Mouse (Mus musculus) kidney, postnatal 36 days (tissue): ENCODE data around the gene Frmd4a.
A peak's percentile ranks its signal among the peaks of the same experiment; 100 is the strongest.

Experiments used
- DNase-seq, 2 experiments: peaks; one replicate each; pipeline ENCODE4 v3.0.0; 2021 to 2022; ENCODE audit warnings: mixed read lengths in 2 of 2

The Frmd4a gene

GRCm38 (mm10) chr2:4532198-4532568, 514.7 kb downstream of the Frmd4a start:
- DNase-seq = no peak

GRCm38 (mm10) chr2:4532945-4533344, 515.4 kb downstream of the Frmd4a start:
- no peak for DNase-seq

DNA sequence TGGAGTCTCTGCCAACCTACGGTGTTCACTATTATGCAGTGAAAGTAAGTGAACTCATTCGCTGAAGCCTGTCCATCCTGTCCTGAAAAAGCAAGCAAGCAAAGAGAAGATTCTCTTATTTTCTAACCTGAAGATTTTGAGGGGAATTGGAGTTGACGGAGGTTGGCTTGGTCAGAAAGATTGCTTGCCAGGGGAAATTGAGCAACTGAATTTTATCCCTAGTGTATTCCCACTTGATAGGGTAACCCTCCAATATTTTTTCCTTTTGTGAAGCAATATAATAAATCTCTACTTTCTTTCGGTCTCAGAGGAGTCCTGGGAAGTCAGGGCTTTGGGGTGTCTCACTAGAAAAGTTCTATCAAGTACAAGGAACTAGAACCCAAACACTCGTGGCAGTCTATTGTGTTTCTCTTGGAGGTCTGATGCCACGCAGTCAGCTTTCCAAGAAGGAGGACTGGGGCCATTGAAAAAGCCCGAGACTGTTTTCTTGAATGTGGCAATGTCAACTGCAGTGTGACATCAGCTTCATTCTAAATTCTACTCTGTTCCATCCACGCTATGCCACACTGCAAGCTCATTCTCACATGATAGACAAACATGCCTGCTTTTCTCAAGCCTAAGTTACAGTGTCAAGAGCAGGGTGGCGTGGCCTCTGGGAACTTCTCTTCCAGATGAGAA, 517.8 kb downstream of the Frmd4a start:
- no peak for DNase-seq

DNA sequence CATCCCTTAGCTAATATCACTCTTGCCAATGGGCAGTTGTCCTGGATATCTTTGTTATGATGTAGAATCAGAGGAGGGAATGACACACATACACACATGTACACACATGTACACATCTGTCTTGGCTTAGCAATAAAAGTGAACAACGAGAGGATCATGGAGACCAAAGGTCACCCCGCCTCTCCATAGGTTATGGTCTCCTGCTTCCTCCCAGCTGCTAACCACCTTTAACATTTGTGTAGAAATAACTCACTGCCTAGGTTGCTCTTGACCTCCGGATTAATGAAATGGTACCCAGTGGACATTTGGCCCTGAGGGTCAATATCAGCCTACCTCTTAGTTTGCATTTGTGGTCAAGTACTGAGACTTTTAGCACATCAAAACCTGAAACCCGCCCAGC, 523.8 kb downstream of the Frmd4a start:
- DNase-seq = no peak

DNA sequence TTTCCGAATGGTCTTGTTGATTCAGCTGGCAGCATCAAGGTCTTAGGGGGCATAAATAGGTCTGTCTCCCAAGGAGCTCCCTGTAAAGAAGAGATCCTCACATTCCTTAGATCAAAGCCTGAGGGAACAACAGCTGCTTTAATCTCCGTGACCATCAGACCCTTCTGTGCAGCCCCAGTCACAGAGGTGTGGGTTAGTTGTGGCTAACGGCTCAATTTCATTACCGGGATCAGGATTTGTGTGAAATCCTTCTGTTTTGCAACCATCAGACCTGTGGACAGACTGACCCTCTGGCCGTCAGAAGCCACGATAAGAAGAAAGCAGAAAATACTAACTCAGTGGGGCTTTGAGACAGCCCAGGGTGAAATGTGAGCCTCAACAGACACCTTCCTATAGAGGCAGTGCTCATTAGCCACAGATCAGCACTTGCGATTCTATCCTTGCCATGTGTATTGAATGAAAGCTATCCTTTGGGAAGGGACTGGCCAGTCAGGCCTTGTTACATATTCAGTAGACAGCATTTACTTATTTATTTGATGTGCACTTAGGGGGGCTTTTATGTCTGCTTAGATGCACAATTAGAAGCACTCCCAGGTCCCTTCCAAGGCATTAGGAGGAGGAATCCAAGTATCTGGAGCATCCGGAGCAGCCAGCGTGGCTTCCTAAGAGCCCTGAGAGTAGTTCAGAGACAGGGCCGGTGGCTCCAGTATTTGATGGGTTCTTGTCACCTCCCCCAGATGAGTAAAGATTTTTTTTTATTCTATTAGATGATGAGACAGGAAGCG, 524.5 kb downstream of the Frmd4a start:
- DNase-seq = no peak

DNA sequence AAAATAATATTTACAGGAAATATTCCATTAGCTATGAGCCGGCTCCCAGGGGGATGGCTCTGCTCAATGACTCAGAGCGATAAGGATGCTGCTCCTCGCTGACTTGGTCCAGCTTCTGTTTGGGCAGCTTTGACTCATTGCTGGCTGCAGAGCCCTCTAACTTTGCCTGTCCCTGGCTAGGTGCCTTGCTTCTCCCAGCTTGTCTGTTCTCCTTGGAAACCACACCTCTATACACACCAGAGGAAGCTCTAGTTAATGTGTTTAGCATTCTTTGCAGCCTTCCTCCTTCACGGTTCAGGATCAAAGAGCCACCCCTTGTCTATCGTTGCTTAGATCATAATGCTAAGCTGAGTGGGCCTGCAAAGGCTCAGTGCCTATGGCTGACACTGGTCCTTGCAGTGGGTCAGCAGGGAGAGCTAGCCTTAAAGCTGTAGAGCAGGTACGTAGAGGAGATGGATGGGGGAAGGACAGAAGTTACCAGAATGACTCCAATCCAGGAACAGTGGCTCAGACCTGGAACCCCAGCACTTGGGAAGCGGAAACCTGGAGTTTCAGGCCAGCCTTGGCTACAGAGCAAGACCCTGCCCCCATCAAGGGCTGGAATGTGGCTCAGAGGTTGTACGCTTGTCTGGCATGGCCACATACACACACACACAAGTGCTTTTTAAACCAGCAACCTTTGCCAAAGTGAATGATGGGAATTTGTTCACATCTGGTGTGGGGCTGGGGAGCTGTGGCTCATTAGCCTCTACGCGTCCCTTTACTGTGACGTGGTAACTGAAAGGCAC, 525.3 kb downstream of the Frmd4a start:
- peak; percentile 36 to 52 for DNase-seq

- no peak for DNase-seq
These were observed 525.9 kb downstream of the Frmd4a start for GRCm38 (mm10) chr2:4543417-4543775.

DNA sequence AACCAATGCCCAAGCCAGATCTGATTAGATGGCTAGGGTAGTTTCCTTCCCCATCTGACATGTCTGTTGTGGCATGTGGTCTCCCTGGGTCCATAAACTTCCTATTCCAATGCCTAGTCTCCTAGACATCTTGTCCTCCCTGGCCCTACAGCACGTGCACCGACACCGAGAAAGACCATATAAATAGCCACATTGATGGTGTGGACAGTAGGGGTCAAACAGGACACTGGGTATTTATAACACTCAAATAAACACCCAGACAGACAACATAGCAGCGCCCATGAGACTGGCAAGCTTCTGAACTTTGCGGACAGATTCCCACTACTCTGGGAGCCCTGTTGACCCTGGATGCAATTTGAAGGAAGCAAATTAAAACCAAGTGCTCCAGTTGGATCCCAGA, 526.8 kb downstream of the Frmd4a start:
- DNase-seq = no peak

- DNase-seq = no peak
These were observed 527.7 kb downstream of the Frmd4a start for GRCm38 (mm10) chr2:4545261-4545660.

DNA sequence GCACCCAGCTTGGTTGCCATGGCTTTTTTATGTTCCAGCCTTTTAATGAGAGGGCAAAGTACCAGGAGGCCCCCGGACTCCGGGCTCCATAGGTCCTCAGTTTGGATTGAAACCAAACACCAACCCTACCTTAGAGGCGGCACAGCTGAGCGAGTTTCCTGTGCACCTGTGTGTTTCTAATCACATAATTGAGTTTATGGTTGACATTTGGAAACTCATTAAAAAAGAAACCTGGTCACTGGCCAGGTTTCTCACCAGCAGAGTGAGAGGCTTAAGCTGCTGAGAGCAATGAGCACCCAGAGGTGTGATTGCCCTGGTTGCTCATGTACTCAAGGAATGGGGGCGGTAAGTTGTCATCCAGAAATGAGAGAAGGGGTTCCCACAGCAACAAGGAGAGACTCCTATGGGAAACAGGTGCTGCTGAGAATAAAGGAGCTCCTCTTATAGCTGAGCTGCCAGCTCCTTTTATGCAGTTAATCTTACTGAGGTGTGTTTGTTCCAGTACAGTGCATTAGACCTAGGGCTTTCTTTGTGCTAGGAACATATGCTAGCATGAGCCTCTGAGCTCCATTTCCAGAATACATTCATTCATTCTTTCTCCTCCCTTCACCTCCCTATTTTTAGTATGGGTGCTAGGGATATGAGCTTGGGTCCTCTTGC, 529.6 kb downstream of the Frmd4a start:
- DNase-seq = peak; percentile 41 to 55

GRCm38 (mm10) chr2:4549271-4549670, 531.8 kb downstream of the Frmd4a start:
- peak; percentile 58 to 60 for DNase-seq

DNA sequence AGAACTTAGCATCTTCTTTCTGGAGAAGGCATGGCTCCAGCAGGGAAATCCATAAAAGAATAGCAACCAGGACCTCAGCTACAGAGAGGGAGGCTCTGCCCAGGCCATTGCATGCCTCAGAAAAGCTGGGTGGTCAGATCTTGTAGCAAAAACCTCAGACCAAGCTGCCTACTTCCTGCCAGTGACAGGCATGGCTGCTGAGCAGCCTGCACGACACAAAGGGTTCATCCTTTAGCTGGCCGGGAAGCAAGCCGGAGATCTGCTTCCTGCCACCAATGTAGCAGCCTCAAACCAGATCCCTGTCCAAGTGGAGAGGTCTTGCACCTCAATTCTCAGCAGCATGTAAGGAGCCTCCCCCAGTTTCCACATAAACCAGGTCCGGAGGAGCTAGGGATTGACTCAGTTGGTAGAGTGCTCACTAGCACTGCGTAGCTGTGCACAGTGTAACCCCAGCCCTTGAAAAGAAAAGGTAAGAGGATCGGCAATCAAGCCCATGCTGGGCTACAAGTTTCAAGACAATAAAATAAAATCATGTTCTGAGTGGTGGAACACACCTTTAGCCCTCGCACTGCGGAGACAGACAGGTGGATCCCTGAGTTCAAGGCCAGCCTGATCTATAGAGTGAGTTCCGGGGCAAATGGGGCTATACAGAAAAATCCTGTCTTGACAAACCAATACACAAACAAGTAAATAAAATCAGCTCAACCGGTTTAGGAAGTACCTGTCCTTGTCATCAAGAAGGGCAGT, 532.7 kb downstream of the Frmd4a start:
- no peak for DNase-seq

DNA sequence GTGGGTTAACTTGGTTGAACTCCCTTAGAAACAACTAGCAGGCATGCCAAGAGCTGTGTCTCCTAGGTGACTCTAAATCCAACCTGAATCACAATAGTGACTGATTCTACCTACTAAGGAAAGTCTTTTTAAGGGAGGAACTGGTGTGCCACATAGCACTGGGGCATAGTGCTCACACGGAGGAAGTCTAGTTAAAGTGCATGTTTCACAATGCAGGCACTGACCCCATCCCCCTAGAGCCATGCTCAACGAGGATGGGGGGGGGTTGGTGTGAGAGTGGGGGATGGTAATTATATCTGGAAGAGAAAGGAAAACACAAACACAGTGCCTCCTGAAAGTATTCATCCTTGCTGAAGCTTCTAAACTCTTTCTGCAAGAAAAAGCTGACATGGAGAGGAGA, 533.9 kb downstream of the Frmd4a start:
- DNase-seq = no peak

- no peak for DNase-seq
These were observed 534.3 kb downstream of the Frmd4a start for GRCm38 (mm10) chr2:4551866-4552265.

DNA sequence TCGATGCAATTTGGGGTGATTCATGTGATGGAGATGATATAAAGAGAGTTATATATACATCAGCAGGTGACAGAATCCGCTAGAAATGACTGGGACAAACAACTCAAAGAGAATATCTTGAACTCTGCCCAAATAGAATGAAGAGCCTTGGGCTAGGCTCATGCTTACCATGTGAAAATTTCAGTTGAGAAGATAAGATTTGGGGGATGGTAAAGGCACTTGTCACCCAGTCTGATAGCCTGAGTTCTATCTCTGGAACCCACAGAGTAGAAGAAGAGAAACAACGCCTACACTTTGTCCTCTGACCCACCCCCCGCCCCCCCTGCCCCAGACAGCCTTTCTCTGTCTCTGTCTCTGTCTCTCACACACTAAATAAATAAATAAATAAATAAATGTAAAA, 535.0 kb downstream of the Frmd4a start:
- no peak for DNase-seq

DNA sequence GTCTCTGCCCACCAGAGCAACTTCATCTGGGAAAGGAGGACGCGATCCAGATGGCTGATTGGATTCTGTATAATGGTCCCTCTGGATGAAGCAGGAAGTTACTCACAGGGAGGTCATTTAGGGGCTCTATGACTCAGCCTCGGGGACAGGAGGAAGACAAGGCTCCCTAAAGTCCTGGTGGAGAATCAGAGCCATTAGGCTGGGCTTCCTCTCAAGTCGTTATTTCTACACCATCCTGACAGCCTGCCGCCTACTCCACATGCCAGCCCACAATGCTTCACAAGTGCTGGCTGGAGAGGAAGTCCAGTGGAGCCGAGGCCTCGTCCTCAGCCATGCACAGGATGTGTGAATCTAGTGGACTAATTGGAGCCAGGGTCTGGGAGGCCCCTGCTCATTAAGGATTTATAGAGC, 537.7 kb downstream of the Frmd4a start:
- peak; percentile 50 to 69 for DNase-seq

- DNase-seq = no peak
These were observed 538.7 kb downstream of the Frmd4a start for GRCm38 (mm10) chr2:4556188-4556587.

- DNase-seq = no peak
These were observed 539.5 kb downstream of the Frmd4a start for GRCm38 (mm10) chr2:4557028-4557427.

GRCm38 (mm10) chr2:4557466-4557865, 539.9 kb downstream of the Frmd4a start:
- no peak for DNase-seq

GRCm38 (mm10) chr2:4558651-4559203, 541.2 kb downstream of the Frmd4a start:
- DNase-seq = no peak

DNA sequence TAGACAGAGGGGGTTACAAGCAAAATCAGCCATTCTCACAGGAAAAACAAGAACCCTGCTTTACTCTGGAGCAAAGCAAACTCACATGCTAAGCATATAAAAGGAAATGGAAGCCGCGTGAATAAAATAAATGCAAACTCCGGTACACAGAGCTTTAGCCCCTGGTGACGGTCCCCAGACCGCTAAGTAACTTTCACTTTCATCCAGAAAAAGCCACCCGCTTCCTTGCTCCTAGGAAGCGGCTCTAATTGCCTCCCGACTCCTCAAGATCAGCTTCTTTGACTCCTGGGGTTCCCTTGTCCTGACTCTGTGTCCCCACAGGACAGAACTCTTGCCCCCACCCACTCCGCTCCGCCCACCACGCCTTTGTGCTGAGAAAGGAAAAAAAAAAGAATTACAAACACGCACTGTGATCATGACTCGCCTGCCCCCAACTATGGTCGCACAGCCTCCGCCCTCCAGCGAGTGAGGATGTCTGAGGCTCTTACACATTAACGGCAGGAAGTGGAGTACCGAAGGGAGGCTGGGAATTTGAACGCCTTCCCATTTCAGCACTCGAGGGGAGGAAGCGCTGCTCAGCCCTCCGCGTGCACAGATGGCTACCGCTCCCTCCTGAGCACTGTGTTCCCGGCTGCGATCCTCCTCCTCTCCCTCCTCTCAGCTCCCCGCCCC, 541.8 kb downstream of the Frmd4a start:
- peak; percentile 82 to 90 for DNase-seq

DNA sequence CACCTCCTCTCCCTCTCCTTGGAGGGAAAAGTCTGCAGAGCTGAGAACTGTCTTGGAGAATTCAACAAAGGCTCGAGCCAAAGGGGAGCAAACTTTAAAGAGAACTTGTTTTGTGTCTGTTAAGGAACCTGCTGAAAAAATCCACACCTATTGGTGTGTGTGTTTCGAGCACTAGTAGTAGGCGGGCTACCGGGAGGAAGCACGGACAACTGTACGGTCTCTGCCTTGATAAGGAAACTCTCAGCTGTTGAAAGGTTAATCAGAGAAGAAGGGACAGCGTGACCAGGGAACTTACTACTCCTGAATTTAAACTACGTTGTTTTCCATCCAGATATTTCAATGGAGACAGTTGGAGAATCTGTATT, 542.3 kb downstream of the Frmd4a start:
- DNase-seq = no peak
